18 mouse cellular contexts compared by ENCODE assay signal in genomic region chr1:121771444-121771843, GRCm38 (mm10).
DNase-seq lines count a peak whose midpoint lies in the region; ATAC-seq and TF ChIP-seq lines count a peak whose summit lies in the region.
"Had no signal": no experiment of that assay in that cellular context is flagged by ENCODE, and none has a peak within 500 bp of the region (broad histone marks: within the 10 kb centered on the region; RNA-seq: fewer than 3 reads in every experiment).

No protein-coding gene starts in this region.

- peak; percentile 17; the same call in 1 of the 2 replicates for ATAC-seq in hindbrain, embryonic 11.5 days (ENCODE audit: low FRiP score)
- no peak for ATAC-seq in hindbrain, postnatal 0 days
- ATAC-seq in embryonic facial prominence, embryonic 12.5 days (ENCODE audit: insufficient number of reproducible peaks, insufficient read depth, low FRiP score, low TSS enrichment), result no peak

- TF ChIP-seq EP300 in heart, adult 2 months (IDR thresholded peaks at IDR 0.05; ENCODE audit: insufficient read depth, low read depth, low read length), result no peak

- no peak overlapping the region for H3K4me3 ChIP-seq in hindbrain, embryonic 11.5 days (ENCODE audit: low read depth, low read length)
- no peak overlapping the region for H3K4me3 ChIP-seq in hindbrain, postnatal 0 days (ENCODE audit: low read length)
- no peak overlapping the region for H3K4me3 ChIP-seq in embryonic facial prominence, embryonic 12.5 days
- no peak overlapping the region for H3K4me3 ChIP-seq in heart, adult 2 months
- H3K4me3 ChIP-seq: erythroblast, embryonic 14.5 days; heart, embryonic 12.5 days; myocyte had no signal

- H3K79me2 ChIP-seq in heart, adult 2 months (replicated peaks; ENCODE audit: control insufficient read depth, insufficient read depth, low read length), result no peaks in the 10 kb centered on the region

- H3K27ac ChIP-seq in hindbrain, embryonic 11.5 days (ENCODE audit: low read depth, low read length), result no peak overlapping the region
- H3K27ac ChIP-seq in hindbrain, postnatal 0 days, result no peak overlapping the region
- H3K27ac ChIP-seq in embryonic facial prominence, embryonic 12.5 days, result no peak overlapping the region
- no peak overlapping the region for H3K27ac ChIP-seq in heart, adult 2 months

- H3K4me1 ChIP-seq in hindbrain, embryonic 11.5 days (replicated peaks; ENCODE audit: control insufficient read depth, insufficient read depth, low read length), result no peaks in the 10 kb centered on the region; the same call in 1 of the 2 replicates
- no peaks in the 10 kb centered on the region for H3K4me1 ChIP-seq in hindbrain, postnatal 0 days (ENCODE audit: insufficient read depth, low read length)
- peaks cover 12% of the 10 kb centered on the region for H3K4me1 ChIP-seq in embryonic facial prominence, embryonic 12.5 days
- no peaks in the 10 kb centered on the region for H3K4me1 ChIP-seq in heart, adult 2 months (ENCODE audit: control insufficient read depth, insufficient read depth, low read length)
- H3K4me1 ChIP-seq: heart, embryonic 12.5 days had no signal

- H3K9ac ChIP-seq in hindbrain, embryonic 11.5 days (ENCODE audit: low read depth, low read length), result no peak overlapping the region
- no peak overlapping the region for H3K9ac ChIP-seq in hindbrain, postnatal 0 days (replicated peaks; ENCODE audit: low read length)
- no peak overlapping the region for H3K9ac ChIP-seq in embryonic facial prominence, embryonic 12.5 days
- H3K9ac ChIP-seq in heart, adult 2 months (ENCODE audit: low read depth, low read length), result no peak overlapping the region
- H3K9ac ChIP-seq: heart, embryonic 12.5 days had no signal

- peak; percentile 9 for DNase-seq in hindbrain, embryonic 11.5 days (ENCODE audit: low spot score)
- DNase-seq in hindbrain, postnatal 0 days (ENCODE audit: low spot score), result no peak
- peak; percentile 8 for DNase-seq in ES-CJ7 (ENCODE audit: low read depth, low spot score)
- peak; percentile 63 for DNase-seq in thymus, postnatal 0 days (ENCODE audit: low spot score)
- no peak for DNase-seq in gastrocnemius, postnatal 25 days
- no peak for DNase-seq in heart, adult 2 months
- DNase-seq: adrenal gland, adult 8-10 months; B cell, adult 2 months; cerebellum, adult 11-12 months; gastrocnemius, postnatal 36 days; heart, postnatal 4 days; kidney, adult 2 months; lung, postnatal 14 days; right cerebral cortex, postnatal 25 days had no signal

- no peaks in the 10 kb centered on the region for H3K27me3 ChIP-seq in hindbrain, embryonic 11.5 days (ENCODE audit: control insufficient read depth, insufficient read depth, low read length)
- no peaks in the 10 kb centered on the region for H3K27me3 ChIP-seq in hindbrain, postnatal 0 days (ENCODE audit: insufficient read depth, low read length)
- H3K27me3 ChIP-seq in embryonic facial prominence, embryonic 12.5 days, result no peaks in the 10 kb centered on the region
- H3K27me3 ChIP-seq in heart, adult 2 months (ENCODE audit: control insufficient read depth, insufficient read depth, low read length), result no peaks in the 10 kb centered on the region
- H3K27me3 ChIP-seq: heart, embryonic 12.5 days had no signal

- H3K9me3 ChIP-seq in hindbrain, embryonic 11.5 days (ENCODE audit: control insufficient read depth, low read length), result no peaks in the 10 kb centered on the region
- H3K9me3 ChIP-seq in hindbrain, postnatal 0 days (ENCODE audit: low read length), result no peaks in the 10 kb centered on the region
- no peaks in the 10 kb centered on the region for H3K9me3 ChIP-seq in embryonic facial prominence, embryonic 12.5 days
- H3K9me3 ChIP-seq: heart, embryonic 12.5 days had no signal

- H3K4me2 ChIP-seq in hindbrain, embryonic 11.5 days (replicated peaks; ENCODE audit: low read depth, low read length), result no peak overlapping the region
- no peak overlapping the region for H3K4me2 ChIP-seq in hindbrain, postnatal 0 days (ENCODE audit: low read depth, low read length)
- H3K4me2 ChIP-seq in embryonic facial prominence, embryonic 12.5 days (replicated peaks), result peak overlapping the region; percentile 22; the same call in 1 of the 2 replicates
- H3K4me2 ChIP-seq: heart, embryonic 12.5 days had no signal

- no peaks in the 10 kb centered on the region for H3K36me3 ChIP-seq in hindbrain, embryonic 11.5 days (ENCODE audit: control insufficient read depth, insufficient read depth, low read length)
- H3K36me3 ChIP-seq in hindbrain, postnatal 0 days (ENCODE audit: insufficient read depth, low read length), result no peaks in the 10 kb centered on the region
- H3K36me3 ChIP-seq in embryonic facial prominence, embryonic 12.5 days, result no peaks in the 10 kb centered on the region
- H3K36me3 ChIP-seq in heart, adult 2 months (ENCODE audit: control insufficient read depth, insufficient read depth, low read length), result no peaks in the 10 kb centered on the region
- H3K36me3 ChIP-seq: heart, embryonic 12.5 days had no signal

- intact Hi-C loops in heart, adult 2 months (cut with DNase I), result no loop called here

- no peak for TF ChIP-seq POLR2A in heart, adult 2 months (IDR thresholded peaks at IDR 0.05; ENCODE audit: insufficient read depth, low read depth, low read length)

- TF ChIP-seq CTCF in hindbrain, postnatal 0 days (IDR thresholded peaks at IDR 0.05; ENCODE audit: low read depth), result no peak
- no peak for TF ChIP-seq CTCF in heart, adult 2 months (IDR thresholded peaks at IDR 0.05)

- 71% methylated on average over 1 of the region's 1 CpGs for WGBS in hindbrain, embryonic 11.5 days
- WGBS in hindbrain, postnatal 0 days, result 81% methylated on average over 1 of the region's 1 CpGs
- WGBS in embryonic facial prominence, embryonic 12.5 days, result 62% methylated on average over 1 of the region's 1 CpGs
- WGBS in heart, adult 2 months, result 65% methylated on average over 1 of the region's 1 CpGs

Comparison
In these comparisons a context has a peak if more than half of its experiments do, and no peak if none do; other contexts are left out.
1. DNase-seq: peak in hindbrain, embryonic 11.5 days (single experiment), ES-CJ7 (single experiment) and thymus, postnatal 0 days (single experiment); none in hindbrain, postnatal 0 days (single experiment), gastrocnemius, postnatal 25 days (single experiment) and heart, adult 2 months (0 of 2).